Mouse (Mus musculus) liver, adult 2 months (tissue): Measurements from ENCODE around the gene Igfbpl1.

Experiments
- CTCF ChIP-seq: fragments of 200-500 bp; IDR thresholded peaks from 2 replicates; pipeline ENCODE4 v1.5.1; 2011; ENCODE audit warnings: low read depth, low read length, control low read depth
- POLR2A ChIP-seq: fragments of 200-500 bp; IDR thresholded peaks from 2 replicates; pipeline ENCODE4 v1.6.1; 2011; ENCODE audit warnings: low read length, control low read depth; ENCODE audit not compliant: insufficient read depth; ENCODE audit errors: extremely low read depth

GRCm38 (mm10) chr4:45795191-45795811 is 31.4 kb downstream of the Igfbpl1 start:
- no peak for TF ChIP-seq CTCF
- no peak for TF ChIP-seq POLR2A
